Mouse (Mus musculus) olfactory bulb, adult 2 months (tissue): ENCODE measurements around the gene Stpg3.

Experiments
- CTCF ChIP-seq: fragments of 200-500 bp; IDR thresholded peaks from 2 replicates; pipeline ENCODE4 v1.5.1; 2012; ENCODE audit warnings: low read depth, mild to moderate bottlenecking, low read length, moderate library complexity; ENCODE audit not compliant: insufficient read depth
- POLR2A ChIP-seq: fragments of 200-500 bp; IDR thresholded peaks from 2 replicates; pipeline ENCODE4 v1.6.1; 2012; ENCODE audit warnings: mild to moderate bottlenecking, low read depth, low read length, moderate library complexity; ENCODE audit not compliant: insufficient read depth

DNA sequence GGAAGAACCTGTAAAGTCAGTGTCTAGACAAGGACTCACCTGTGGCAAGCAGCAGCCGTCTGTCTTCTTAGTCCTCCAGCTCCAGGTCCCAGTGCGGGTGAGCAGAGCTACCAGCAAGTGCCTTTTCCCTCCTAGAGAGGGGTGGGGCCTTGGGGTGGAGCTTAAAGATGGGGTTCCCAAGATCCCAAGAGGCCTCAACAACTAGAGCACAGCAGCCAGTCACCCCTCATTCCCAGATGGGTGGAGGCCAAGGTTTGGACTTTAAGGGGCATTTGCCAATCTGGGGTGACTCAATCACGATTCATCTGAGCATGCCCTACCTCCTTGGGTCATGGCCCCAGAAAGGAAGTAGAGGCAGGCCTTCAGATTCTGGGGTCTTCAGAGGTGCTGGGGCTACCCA lies 25.3 kb upstream of the Stpg3 start:
- no peak for TF ChIP-seq CTCF
- no peak for TF ChIP-seq POLR2A
